Mouse (Mus musculus) brown adipose tissue, adult 24 weeks (tissue): ENCODE results near the gene B430218F22Rik. TPM values are rescaled to one million over a fixed set of nuclear protein-coding genes. Genes with fewer than 3 reads are reported as not detected.

ENCODE experiments used
- H3K27ac ChIP-seq: fragments of 200-500 bp; replicated peaks from 2 replicates; pipeline ENCODE4 v1.5.1; 2012; ENCODE audit warnings: low read depth, mild to moderate bottlenecking, low read length
- H3K4me1 ChIP-seq: fragments of 200-500 bp; 2 replicates; pipeline ENCODE4 v1.6.1; 2012; ENCODE audit warnings: low read length, mixed read lengths; ENCODE audit not compliant: control insufficient read depth, insufficient read depth, insufficient read length
- H3K4me3 ChIP-seq: fragments of 200-500 bp; 2 replicates; pipeline ENCODE4 v1.5.1; 2012; ENCODE audit warnings: low read depth, mild to moderate bottlenecking, low read length, moderate library complexity; ENCODE audit not compliant: insufficient read depth
- polyA plus RNA-seq: library from polyadenylated mRNA; stranded (reverse); fragments of >200 nt; gene quantifications from 2 replicates; pipeline ENCODE4 v1.2.4, GENCODE M21; 2012; ENCODE audit not compliant: missing spikeins, insufficient read depth, insufficient read length

Gene B430218F22Rik
- polyA plus RNA-seq, 1 experiment: not detected

GRCm38 (mm10) chr13:118420847-118421246, 34.4 kb downstream of the B430218F22Rik start:
- H3K4me1 ChIP-seq: no peaks in the 10 kb centered on the region
- H3K27ac ChIP-seq: no peak overlapping the region
- H3K4me3 ChIP-seq: no peak overlapping the region

Other genes with a start within 250 kb of the B430218F22Rik start
- gene Mrps30, start 622 bp downstream of the B430218F22Rik start, polyA plus RNA-seq: 27.3 and 36.7 TPM in 2 replicates